Mouse (Mus musculus) heart, adult 2 months (tissue): ENCODE results near the gene Fchsd2.

Source experiments
- CTCF ChIP-seq: fragments of 200-600 bp; IDR thresholded peaks from 2 replicates; pipeline ENCODE4 v1.8.1; 2022; ENCODE audit warnings: antibody characterized with exemption, mild to moderate bottlenecking, moderate library complexity
- EP300 ChIP-seq: fragments of 200-500 bp; IDR thresholded peaks from 2 replicates; pipeline ENCODE4 v1.6.1; 2011; ENCODE audit warnings: low read depth, low read length, control low read depth; ENCODE audit not compliant: insufficient read depth

GRCm38 (mm10) chr7:101253071-101253470 is 160.4 kb downstream of the Fchsd2 start:
- TF ChIP-seq CTCF (no peak), EP300 (no peak)
